9 mouse cellular contexts compared by ENCODE assay signal in the genomic region with DNA sequence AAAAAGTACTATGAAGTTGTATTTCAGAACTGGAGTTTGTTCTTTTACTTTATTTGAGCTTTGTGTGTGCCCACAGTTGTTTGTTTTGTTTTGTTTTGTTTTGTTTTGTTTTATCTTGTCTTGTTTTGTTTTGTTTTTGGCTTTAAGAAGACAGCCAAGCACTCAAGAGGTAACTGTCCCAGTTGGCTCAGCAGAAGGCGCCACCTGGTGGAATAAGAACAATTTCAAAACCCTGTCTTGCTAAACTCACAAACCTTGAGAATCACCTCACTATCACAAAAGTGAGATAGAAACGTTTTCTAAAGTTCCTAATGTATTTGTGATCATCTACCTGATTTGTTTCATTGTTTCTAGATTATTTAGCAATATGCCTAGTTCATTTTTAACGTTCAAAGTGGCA. TPM values are rescaled to one million over a fixed set of nuclear protein-coding genes. Genes with fewer than 3 reads are reported as not detected.
DNase-seq lines count a peak whose midpoint lies in the region; ATAC-seq and TF ChIP-seq lines count a peak whose summit lies in the region.
"Had no signal": no experiment of that assay in that cellular context is flagged by ENCODE, and none has a peak within 500 bp of the region (broad histone marks: within the 10 kb centered on the region; RNA-seq: fewer than 3 reads in every experiment).

No protein-coding gene starts in this region.

- 3% methylated on average over 3 of the region's 3 CpGs for WGBS in heart, adult 2 months
- WGBS in midbrain, embryonic 16.5 days: 4% methylated on average over 3 of the region's 3 CpGs
- 5% methylated on average over 3 of the region's 3 CpGs for WGBS in midbrain, embryonic 10.5 days

- intact Hi-C loops in heart, adult 2 months (cut with DNase I): no loop called here
- intact Hi-C loops in heart, postnatal 25 days (cut with DNase I): no loop called here

- peak overlapping the region; percentile 80; the same call in 1 of the 2 replicates for H3K4me2 ChIP-seq in midbrain, embryonic 16.5 days (ENCODE audit: low read length)
- H3K4me2 ChIP-seq: liver, embryonic 15.5 days had no signal

- H3K4me3 ChIP-seq in heart, adult 2 months: no peak overlapping the region
- H3K4me3 ChIP-seq in midbrain, embryonic 16.5 days (ENCODE audit: low read depth, low read length): no peak overlapping the region
- no peak overlapping the region for H3K4me3 ChIP-seq in midbrain, embryonic 10.5 days
- H3K4me3 ChIP-seq: liver, embryonic 15.5 days had no signal

- no peak for DNase-seq in heart, adult 2 months
- no peak for DNase-seq in heart, postnatal 25 days (ENCODE audit: low spot score)
- no peak for DNase-seq in midbrain, embryonic 10.5 days (ENCODE audit: low spot score)
- peak; percentile 43 to 77 for DNase-seq in cerebellum, postnatal 25 days
- peak; percentile 64 for DNase-seq in retina, embryonic 14.5 days (ENCODE audit: low spot score)
- no peak for DNase-seq in ovary, adult 18-20 months (ENCODE audit: low spot score)

- H3K27me3 ChIP-seq in heart, adult 2 months (ENCODE audit: control insufficient read depth, insufficient read depth, low read length): peaks cover 4% of the 10 kb centered on the region
- H3K27me3 ChIP-seq in midbrain, embryonic 16.5 days (ENCODE audit: control insufficient read depth, insufficient read depth, low read depth, low read length): no peaks in the 10 kb centered on the region
- H3K27me3 ChIP-seq in midbrain, embryonic 10.5 days (ENCODE audit: low read depth, poor library complexity, severe bottlenecking): peaks cover 41% of the 10 kb centered on the region

- no peak for ATAC-seq in midbrain, embryonic 16.5 days
- no peak for ATAC-seq in inflammation-experienced regulatory T-cells, adult 6 months

- TF ChIP-seq POLR2A in heart, adult 2 months (IDR thresholded peaks at IDR 0.05; ENCODE audit: insufficient read depth, low read depth, low read length): no peak

- no peak overlapping the region for H3K9ac ChIP-seq in heart, adult 2 months (ENCODE audit: low read depth, low read length)
- no peak overlapping the region for H3K9ac ChIP-seq in midbrain, embryonic 16.5 days (ENCODE audit: low read depth, low read length)
- H3K9ac ChIP-seq: liver, embryonic 15.5 days had no signal

- no peak overlapping the region for H3K27ac ChIP-seq in heart, adult 2 months
- no peak overlapping the region for H3K27ac ChIP-seq in midbrain, embryonic 16.5 days (ENCODE audit: low read length)
- no peak overlapping the region for H3K27ac ChIP-seq in midbrain, embryonic 10.5 days (replicated peaks)
- H3K27ac ChIP-seq: liver, embryonic 15.5 days had no signal

- H3K79me2 ChIP-seq in heart, adult 2 months (replicated peaks; ENCODE audit: control insufficient read depth, insufficient read depth, low read length): no peaks in the 10 kb centered on the region

- H3K9me3 ChIP-seq in midbrain, embryonic 16.5 days (replicated peaks; ENCODE audit: control insufficient read depth, low read length, poor library complexity, severe bottlenecking): no peaks in the 10 kb centered on the region
- no peaks in the 10 kb centered on the region for H3K9me3 ChIP-seq in midbrain, embryonic 10.5 days (replicated peaks)
- H3K9me3 ChIP-seq: liver, embryonic 15.5 days had no signal

- TF ChIP-seq EP300 in heart, adult 2 months (IDR thresholded peaks at IDR 0.05; ENCODE audit: insufficient read depth, low read depth, low read length): no peak

- H3K4me1 ChIP-seq in heart, adult 2 months (ENCODE audit: control insufficient read depth, insufficient read depth, low read length): no peaks in the 10 kb centered on the region
- H3K4me1 ChIP-seq in midbrain, embryonic 16.5 days (ENCODE audit: control insufficient read depth, insufficient read depth, low read length): peaks cover 4% of the 10 kb centered on the region; the same call in 1 of the 2 replicates
- peaks cover 15% of the 10 kb centered on the region for H3K4me1 ChIP-seq in midbrain, embryonic 10.5 days
- H3K4me1 ChIP-seq: liver, embryonic 15.5 days had no signal

- TF ChIP-seq CTCF in heart, adult 2 months (IDR thresholded peaks at IDR 0.05): peak; percentile 35

- no peaks in the 10 kb centered on the region for H3K36me3 ChIP-seq in heart, adult 2 months (ENCODE audit: control insufficient read depth, insufficient read depth, low read length)
- H3K36me3 ChIP-seq in midbrain, embryonic 16.5 days (ENCODE audit: control insufficient read depth, insufficient read depth, low read length): no peaks in the 10 kb centered on the region
- H3K36me3 ChIP-seq in midbrain, embryonic 10.5 days: no peaks in the 10 kb centered on the region
- H3K36me3 ChIP-seq: liver, embryonic 15.5 days had no signal

RNA-seq across cellular contexts. Expression of a gene that starts 3.8 kb away (rescaled TPM):
- total RNA-seq in heart, adult 2 months (2021): not detected
- polyA plus RNA-seq in heart, adult 2 months (2012; rRNA removed): not detected in 2 replicates
- not detected for total RNA-seq in heart, postnatal 25 days (2021)
- polyA plus RNA-seq in midbrain, embryonic 16.5 days (2015; fragmentation: Nextera tagmentation; extraction: Ambion mirVana): 19.5 and 26.0 TPM in 2 replicates
- polyA plus RNA-seq in midbrain, embryonic 10.5 days (2016; fragmentation: Nextera tagmentation; extraction: Ambion mirVana): 0.04 and 0.11 TPM in 2 replicates
- polyA plus RNA-seq in inflammation-experienced regulatory T-cells, adult 6 months (2017; shearing (Covaris generic)): not detected

Comparison
In these comparisons a context has a peak if more than half of its experiments do, and no peak if none do; other contexts are left out.
1. RNA of a gene that starts 3.8 kb away (polyA plus RNA-seq): 19.5 to 26.0 TPM in midbrain, embryonic 16.5 days; 0.04 to 0.11 TPM in midbrain, embryonic 10.5 days, not detected in inflammation-experienced regulatory T-cells, adult 6 months and not detected in heart, adult 2 months; every median in the first group is over 10 times any median in the second.
2. DNase-seq: peak in cerebellum, postnatal 25 days (2 of 2) and retina, embryonic 14.5 days (single experiment); none in heart, adult 2 months (0 of 2), heart, postnatal 25 days (single experiment), midbrain, embryonic 10.5 days (single experiment) and ovary, adult 18-20 months (single experiment).